9 mouse cellular contexts compared by ENCODE assay signal in the genomic region with DNA sequence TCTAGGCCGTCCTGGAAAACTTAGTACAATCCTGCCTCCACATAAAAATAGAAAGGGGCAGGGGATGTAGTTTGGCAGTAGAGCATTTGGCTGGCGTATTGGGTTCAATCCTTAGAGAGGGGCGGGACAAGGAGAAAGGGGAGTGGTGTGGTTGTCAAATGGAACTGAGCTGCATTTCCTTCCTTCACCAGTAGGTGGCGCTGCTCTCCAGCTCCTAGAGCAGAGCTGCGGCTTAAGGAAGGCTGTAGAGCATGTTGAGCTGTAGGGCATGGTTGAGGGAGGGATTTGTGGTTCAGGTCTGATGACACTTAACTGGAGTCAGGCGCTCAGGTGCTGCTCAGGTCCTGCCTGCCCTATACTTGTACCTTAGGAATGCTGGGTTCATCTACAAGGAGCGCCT. TPM values are rescaled to one million over a fixed set of nuclear protein-coding genes. Genes with fewer than 3 reads are reported as not detected.
A peak's percentile ranks its signal among the peaks of the same experiment; 100 is the strongest.
DNase-seq lines count a peak whose midpoint lies in the region; ATAC-seq and TF ChIP-seq lines count a peak whose summit lies in the region.
"Had no signal": no experiment of that assay in that cellular context is flagged by ENCODE, and none has a peak within 500 bp of the region (broad histone marks: within the 10 kb centered on the region; RNA-seq: fewer than 3 reads in every experiment).

No protein-coding gene starts in this region.

- no peaks in the 10 kb centered on the region for H3K36me3 ChIP-seq in heart, embryonic 12.5 days
- H3K36me3 ChIP-seq in kidney, embryonic 16.5 days (ENCODE audit: insufficient read depth, low read length), result no peaks in the 10 kb centered on the region; the same call in 1 of the 2 replicates
- H3K36me3 ChIP-seq in myocyte (ENCODE audit: control insufficient read depth, insufficient read depth), result peaks cover 9% of the 10 kb centered on the region

- H3K9me3 ChIP-seq in heart, embryonic 12.5 days (replicated peaks), result no peaks in the 10 kb centered on the region
- H3K9me3 ChIP-seq in kidney, embryonic 16.5 days (ENCODE audit: low read length), result no peaks in the 10 kb centered on the region

- peaks cover 24% of the 10 kb centered on the region for H3K27me3 ChIP-seq in heart, embryonic 12.5 days (replicated peaks)
- H3K27me3 ChIP-seq in kidney, embryonic 16.5 days (ENCODE audit: insufficient read depth, low read length), result peaks cover 12% of the 10 kb centered on the region
- H3K27me3 ChIP-seq in myocyte (ENCODE audit: control insufficient read depth, insufficient read depth, insufficient read length), result peaks cover 16% of the 10 kb centered on the region

- no peak for TF ChIP-seq POLR2A in myocyte (IDR thresholded peaks at IDR 0.05; ENCODE audit: insufficient read length, low read depth)

- H3K4me1 ChIP-seq in heart, embryonic 12.5 days (replicated peaks), result peaks cover 19% of the 10 kb centered on the region
- H3K4me1 ChIP-seq in kidney, embryonic 16.5 days (ENCODE audit: insufficient read depth, low read length), result peaks cover 10% of the 10 kb centered on the region

- no peak overlapping the region for H3K4me3 ChIP-seq in heart, embryonic 12.5 days
- H3K4me3 ChIP-seq in kidney, embryonic 16.5 days (ENCODE audit: low read length), result no peak overlapping the region
- no peak overlapping the region for H3K4me3 ChIP-seq in myocyte
- H3K4me3 ChIP-seq: erythroblast, embryonic 14.5 days had no signal

- no peak overlapping the region for H3K27ac ChIP-seq in heart, embryonic 12.5 days (ENCODE audit: poor library complexity, severe bottlenecking)
- no peak overlapping the region for H3K27ac ChIP-seq in kidney, embryonic 16.5 days (ENCODE audit: low read length)

- no peak overlapping the region for H3ac ChIP-seq in myocyte (ENCODE audit: control insufficient read depth, insufficient read length)

- H3K9ac ChIP-seq in heart, embryonic 12.5 days, result no peak overlapping the region
- H3K9ac ChIP-seq in kidney, embryonic 16.5 days (replicated peaks; ENCODE audit: low read length), result no peak overlapping the region

- H3K79me2 ChIP-seq in myocyte (ENCODE audit: control insufficient read depth, insufficient read depth), result no peaks in the 10 kb centered on the region

- peak; percentile 51 for ATAC-seq in heart, embryonic 12.5 days (ENCODE audit: insufficient number of reproducible peaks, low FRiP score)
- peak; percentile 87 for ATAC-seq in kidney, embryonic 16.5 days (ENCODE audit: low FRiP score, low TSS enrichment)

- DNase-seq in CD4-positive, CD25-positive, alpha-beta regulatory T cell, adult 2 months (ENCODE audit: low read depth, low spot score), result peak; percentile 87
- DNase-seq in brain, embryonic 18.5 days (ENCODE audit: low read depth, low spot score), result peak; percentile 59
- DNase-seq in fat pad, adult 2 months (ENCODE audit: extremely low read depth, low read depth, low spot score), result peak; percentile 23
- DNase-seq in liver, result peak; percentile 92
- DNase-seq in spleen, postnatal 4 days (ENCODE audit: low spot score in 2 of 2), result peak; percentile 88 to 97

- H3K4me2 ChIP-seq in heart, embryonic 12.5 days, result no peak overlapping the region
- H3K4me2 ChIP-seq in kidney, embryonic 16.5 days (replicated peaks; ENCODE audit: low read depth, low read length), result no peak overlapping the region
- H3K4me2 ChIP-seq in myocyte (ENCODE audit: low read depth), result no peak overlapping the region

- WGBS in heart, embryonic 12.5 days, result 6% methylated on average over 7 of the region's 7 CpGs
- 9% methylated on average over 7 of the region's 7 CpGs for WGBS in kidney, embryonic 16.5 days

TF ChIP-seq in myocyte, 11 proteins besides CTCF, POLR2A, EP300 and RAD21:
- TF ChIP-seq USF1 (IDR thresholded peaks at IDR 0.05; ENCODE audit: low read depth) (no peak), REST (IDR thresholded peaks at IDR 0.05; ENCODE audit: insufficient read depth, insufficient read length) (no peak), SRF (IDR thresholded peaks at IDR 0.05; ENCODE audit: control insufficient read depth, insufficient read length, low read depth) (peak; percentile 29), MAX (IDR thresholded peaks at IDR 0.05; ENCODE audit: low read depth) (no peak), E2F4 (IDR thresholded peaks at IDR 0.05; ENCODE audit: insufficient read depth) (no peak), TCF12 (IDR thresholded peaks at IDR 0.05; ENCODE audit: insufficient read depth, poor library complexity, severe bottlenecking) (no peak), MYOG (IDR thresholded peaks at IDR 0.05; ENCODE audit: control insufficient read depth in 1 of 3, insufficient read depth in 1 of 3, insufficient read length in 2 of 3, low read depth in 2 of 3) (no peak), CEBPB (IDR thresholded peaks at IDR 0.05; ENCODE audit: insufficient read depth, poor library complexity, severe bottlenecking) (no peak), POLR2AphosphoS2 (IDR thresholded peaks at IDR 0.05; ENCODE audit: insufficient read length, low read depth) (peak; percentile 69), MYOD1 (IDR thresholded peaks at IDR 0.05; ENCODE audit: control insufficient read depth in 1 of 3, insufficient read length in 2 of 3, low read depth in 2 of 3) (no peak)

RNA-seq across cellular contexts. Expression of a gene that starts 6.6 kb away (rescaled TPM):
- 9.4 and 9.6 TPM in 2 replicates for polyA plus RNA-seq in heart, embryonic 12.5 days (2016; fragmentation: Nextera tagmentation; extraction: Ambion mirVana)
- polyA plus RNA-seq in kidney, embryonic 16.5 days (2015; fragmentation: Nextera tagmentation; extraction: Ambion mirVana), result 16.1 and 17.9 TPM in 2 replicates
- polyA plus RNA-seq in myocyte (2012; fragmentation: generic; extraction: Trizol), result 21.7 TPM

RNA-seq across cellular contexts. Expression of a gene that starts 30.6 kb away (rescaled TPM):
- 0.08 TPM in 1 of 2 replicates, not detected in the other for polyA plus RNA-seq in heart, embryonic 12.5 days (2016; fragmentation: Nextera tagmentation; extraction: Ambion mirVana)
- polyA plus RNA-seq in kidney, embryonic 16.5 days (2015; fragmentation: Nextera tagmentation; extraction: Ambion mirVana), result not detected in 2 replicates
- not detected for polyA plus RNA-seq in myocyte (2012; fragmentation: generic; extraction: Trizol)
- polyA plus RNA-seq: erythroblast, embryonic 14.5 days had no signal

RNA-seq across cellular contexts. Expression of a gene that starts 31.4 kb away (rescaled TPM):
- polyA plus RNA-seq in heart, embryonic 12.5 days (2016; fragmentation: Nextera tagmentation; extraction: Ambion mirVana), result 4.1 and 4.7 TPM in 2 replicates
- polyA plus RNA-seq in kidney, embryonic 16.5 days (2015; fragmentation: Nextera tagmentation; extraction: Ambion mirVana), result 10.0 and 10.4 TPM in 2 replicates
- polyA plus RNA-seq in myocyte (2012; fragmentation: generic; extraction: Trizol), result not detected

Comparison
In these comparisons a context has a peak if more than half of its experiments do, and no peak if none do; other contexts are left out.
1. DNase-seq: peak in every context shown above with its lines; median percentile 92 in spleen, postnatal 4 days; 92 in liver; 87 in CD4-positive, CD25-positive, alpha-beta regulatory T cell, adult 2 months; 59 in brain, embryonic 18.5 days; 23 in fat pad, adult 2 months.